Mouse (Mus musculus): ENCODE measurements around the gene Pef1. TPM values are rescaled to one million over a fixed set of nuclear protein-coding genes. Genes with fewer than 3 reads are reported as not detected.
A peak's percentile ranks its signal among the peaks of the same experiment; 100 is the strongest.

The Pef1 gene
- polyA plus RNA-seq, 1 experiment from 2014 or later = 72.0 TPM

DNA sequence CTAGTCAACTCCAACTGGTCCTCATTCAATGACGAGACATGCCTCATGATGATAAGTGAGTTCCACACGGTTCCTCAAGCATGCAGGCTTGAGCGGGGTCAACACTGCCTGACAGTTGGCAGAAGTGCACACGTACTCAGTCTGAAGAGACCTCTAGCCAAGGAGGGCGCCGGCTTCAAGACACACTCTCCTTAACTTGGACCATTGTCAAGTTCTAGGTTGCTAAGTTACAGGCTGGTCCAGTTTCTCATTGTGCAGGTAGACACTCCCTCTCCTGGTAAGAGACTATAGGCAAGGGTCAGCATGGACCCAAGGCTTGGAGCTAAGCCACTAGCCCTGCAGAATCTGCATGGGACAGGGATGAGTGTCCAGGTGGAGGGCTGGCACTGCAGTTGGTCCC lies 22.8 kb downstream of the Pef1 start:
- no peaks in the 10 kb centered on the region for H3K27me3 ChIP-seq
- H3K9me3 ChIP-seq = no peaks in the 10 kb centered on the region
- H3K36me3 ChIP-seq = peaks cover 72% of the 10 kb centered on the region
- 94% methylated on average over 6 of the region's 6 CpGs for WGBS
- ATAC-seq = no peak
- no peaks in the 10 kb centered on the region for H3K4me1 ChIP-seq (replicated peaks)
- no peak overlapping the region for H3K4me3 ChIP-seq (replicated peaks)
- H3K9ac ChIP-seq (replicated peaks) = no peak overlapping the region
- H3K4me2 ChIP-seq (replicated peaks) = no peak overlapping the region
- H3K27ac ChIP-seq = no peak overlapping the region

DNA sequence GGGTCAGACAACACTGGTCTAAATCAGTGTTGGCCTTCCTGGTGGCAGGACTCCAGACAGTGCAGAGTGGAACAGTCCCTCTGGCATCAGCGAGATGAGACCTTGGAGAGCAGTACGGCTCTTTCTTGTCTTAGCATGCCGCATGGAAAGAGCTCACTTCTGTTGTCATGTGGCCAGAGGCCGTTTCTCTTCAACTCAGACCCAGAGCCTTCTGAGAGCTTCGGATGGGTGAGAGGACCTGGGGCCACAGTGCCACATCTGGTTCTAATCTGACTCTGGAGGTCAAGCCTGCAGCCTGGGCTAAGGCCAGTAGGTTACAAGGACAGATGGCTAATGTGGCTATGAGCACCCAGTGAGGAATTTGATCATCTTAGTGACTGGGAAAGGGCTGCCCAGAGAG lies 23.6 kb downstream of the Pef1 start:
- H3K9ac ChIP-seq (replicated peaks) = no peak overlapping the region
- no peaks in the 10 kb centered on the region for H3K27me3 ChIP-seq
- H3K36me3 ChIP-seq = peaks cover 71% of the 10 kb centered on the region
- H3K4me3 ChIP-seq (replicated peaks) = no peak overlapping the region
- WGBS = 88% methylated on average over 5 of the region's 5 CpGs
- no peaks in the 10 kb centered on the region for H3K9me3 ChIP-seq
- no peak overlapping the region for H3K4me2 ChIP-seq (replicated peaks)
- no peak for ATAC-seq
- no peaks in the 10 kb centered on the region for H3K4me1 ChIP-seq (replicated peaks)
- H3K27ac ChIP-seq = no peak overlapping the region

DNA sequence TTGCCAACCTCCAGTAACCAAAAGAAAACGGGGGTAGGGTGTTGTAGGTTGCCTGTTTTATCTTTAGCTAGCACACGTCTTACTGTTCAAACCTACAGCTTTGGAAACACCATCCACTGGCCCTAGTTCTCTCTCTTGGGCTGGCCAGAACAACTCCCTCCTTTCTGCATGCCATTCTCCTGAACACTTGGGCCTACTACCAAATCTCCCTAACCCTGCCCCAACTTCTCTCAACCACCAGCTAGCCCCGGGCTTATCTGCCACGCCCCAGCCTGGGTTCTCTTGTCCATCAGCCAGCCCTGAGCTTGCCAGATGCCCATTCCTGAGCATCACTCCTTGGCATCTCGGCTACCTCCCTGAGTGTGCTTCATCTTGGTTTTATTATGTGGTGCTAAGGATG lies 26.5 kb downstream of the Pef1 start:
- H3K9me3 ChIP-seq = no peaks in the 10 kb centered on the region
- WGBS = 89% methylated on average over 5 of the region's 5 CpGs
- H3K4me3 ChIP-seq (replicated peaks) = no peak overlapping the region
- no peaks in the 10 kb centered on the region; the same call in 1 of the 2 replicates for H3K27me3 ChIP-seq
- peaks cover 41% of the 10 kb centered on the region for H3K36me3 ChIP-seq
- ATAC-seq = no peak
- no peak overlapping the region for H3K4me2 ChIP-seq (replicated peaks)
- H3K27ac ChIP-seq = no peak overlapping the region
- no peaks in the 10 kb centered on the region for H3K4me1 ChIP-seq (replicated peaks)
- H3K9ac ChIP-seq (replicated peaks) = no peak overlapping the region

GRCm38 (mm10) chr4:130130082-130130481 lies 27.7 kb downstream of the Pef1 start:
- Histone ChIP-seq H3K9me3 (no peaks in the 10 kb centered on the region), H3K9ac (replicated peaks) (no peak overlapping the region), H3K27ac (no peak overlapping the region), H3K27me3 (no peaks in the 10 kb centered on the region; the same call in 1 of the 2 replicates), H3K36me3 (peaks cover 31% of the 10 kb centered on the region), H3K4me1 (replicated peaks) (no peaks in the 10 kb centered on the region), H3K4me3 (replicated peaks) (no peak overlapping the region), H3K4me2 (replicated peaks) (no peak overlapping the region)
- WGBS = 76% methylated on average over 10 of the region's 10 CpGs
- no peak for ATAC-seq

DNA sequence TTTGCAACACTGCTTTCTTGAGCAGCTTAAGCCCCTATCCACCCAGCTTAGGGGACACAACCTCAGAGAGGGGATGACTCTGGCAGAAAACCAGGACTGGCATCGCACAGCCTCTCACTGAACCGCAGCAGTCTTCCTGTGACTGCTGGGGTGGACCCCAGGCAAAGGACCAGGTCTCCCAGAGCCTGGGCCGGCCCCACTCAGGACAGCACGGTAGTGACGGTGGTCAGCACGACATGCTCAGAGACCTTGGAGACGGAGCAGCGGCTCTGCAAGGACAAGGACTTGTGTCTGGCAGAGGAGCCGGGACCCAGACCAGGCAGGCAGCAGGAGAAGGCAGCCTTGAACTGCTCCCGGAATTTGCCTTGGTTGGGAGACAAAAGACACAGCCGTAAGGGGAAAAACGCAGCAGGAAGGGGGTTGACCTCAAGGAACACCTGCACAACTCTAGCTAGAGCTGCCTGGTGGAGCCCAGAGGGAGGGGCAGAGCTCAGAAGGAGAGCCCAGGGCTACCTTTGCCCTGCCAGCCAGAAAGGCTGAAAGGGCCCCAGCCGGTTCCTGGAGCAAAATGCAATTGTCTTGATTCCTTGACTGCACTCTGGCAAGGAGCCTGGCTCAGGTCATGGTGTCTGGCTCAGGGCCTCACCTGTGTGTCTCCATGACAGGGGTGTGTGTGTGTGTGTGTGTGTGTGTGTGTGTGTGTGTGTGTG lies 28.4 kb downstream of the Pef1 start:
- Histone ChIP-seq H3K4me2 (replicated peaks) (no peak overlapping the region), H3K9ac (replicated peaks) (no peak overlapping the region), H3K9me3 (no peaks in the 10 kb centered on the region), H3K4me1 (replicated peaks) (no peaks in the 10 kb centered on the region), H3K36me3 (peaks cover 24% of the 10 kb centered on the region), H3K4me3 (replicated peaks) (no peak overlapping the region), H3K27me3 (no peaks in the 10 kb centered on the region; the same call in 1 of the 2 replicates), H3K27ac (no peak overlapping the region)
- 55% methylated on average over 13 of the region's 13 CpGs for WGBS
- no peak for ATAC-seq

DNA sequence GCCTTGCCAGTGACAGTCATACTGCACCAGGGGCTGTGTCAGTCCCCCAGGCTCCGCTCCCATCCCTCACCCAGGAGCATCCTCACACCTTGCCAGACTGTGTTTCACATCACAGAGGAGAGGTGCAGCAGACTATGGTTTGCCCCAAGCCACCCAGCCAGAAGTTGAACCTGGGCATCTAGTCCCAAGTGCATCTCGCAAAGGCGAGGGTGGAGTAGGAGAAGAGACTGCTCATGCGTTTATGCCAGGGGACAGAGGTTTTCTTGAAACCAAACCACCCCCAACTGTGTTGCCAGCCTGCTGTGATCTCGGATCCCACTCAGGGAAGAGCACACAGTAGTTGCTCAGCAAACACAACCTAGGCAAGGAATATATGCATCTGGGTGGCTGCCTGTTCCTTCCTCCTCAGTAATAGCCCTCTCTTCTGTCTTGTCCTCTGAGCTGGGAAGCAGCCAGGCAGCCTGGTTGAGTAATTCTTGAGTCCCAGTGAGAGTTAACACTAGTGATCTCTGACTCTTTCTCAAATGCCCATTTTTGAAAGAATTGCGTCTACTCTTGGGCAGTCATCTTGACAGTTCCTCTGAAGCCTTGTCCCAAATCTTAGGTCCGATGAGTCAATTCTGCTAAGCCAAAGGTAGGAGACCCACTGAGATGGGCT lies 29.2 kb downstream of the Pef1 start:
- Histone ChIP-seq H3K27ac (no peak overlapping the region), H3K4me2 (replicated peaks) (no peak overlapping the region), H3K9ac (replicated peaks) (no peak overlapping the region), H3K27me3 (peaks cover under 1% of the 10 kb centered on the region), H3K4me3 (replicated peaks) (no peak overlapping the region), H3K4me1 (replicated peaks) (no peaks in the 10 kb centered on the region), H3K36me3 (peaks cover 16% of the 10 kb centered on the region), H3K9me3 (no peaks in the 10 kb centered on the region)
- 83% methylated on average over 7 of the region's 7 CpGs for WGBS
- no peak for ATAC-seq

DNA sequence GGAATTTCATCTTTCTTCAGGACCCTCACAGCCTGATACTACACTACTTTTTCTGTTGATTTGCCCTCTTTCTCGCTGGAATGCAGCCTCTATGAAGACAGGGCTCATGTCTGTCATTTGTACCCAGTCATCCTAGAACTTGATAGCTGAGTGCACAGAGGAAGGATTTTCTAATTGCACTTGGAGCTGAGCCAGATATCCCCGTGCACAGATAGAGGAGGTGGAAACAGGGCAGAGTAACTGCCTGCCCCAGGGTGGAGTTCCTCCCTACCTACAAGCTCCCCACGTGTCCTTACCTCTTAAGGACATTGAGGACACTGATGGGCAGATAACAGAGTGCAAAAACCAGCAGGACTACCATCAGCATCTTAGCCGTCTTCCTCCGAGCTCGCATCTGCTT lies 31.0 kb downstream of the Pef1 start:
- Histone ChIP-seq H3K9me3 (no peaks in the 10 kb centered on the region), H3K27me3 (peaks cover 17% of the 10 kb centered on the region), H3K4me1 (replicated peaks) (peaks cover 4% of the 10 kb centered on the region; the same call in 1 of the 2 replicates), H3K4me3 (replicated peaks) (no peak overlapping the region), H3K4me2 (replicated peaks) (no peak overlapping the region), H3K36me3 (no peaks in the 10 kb centered on the region), H3K27ac (no peak overlapping the region), H3K9ac (replicated peaks) (no peak overlapping the region)
- 71% methylated on average over 6 of the region's 6 CpGs for WGBS
- no peak for ATAC-seq

DNA sequence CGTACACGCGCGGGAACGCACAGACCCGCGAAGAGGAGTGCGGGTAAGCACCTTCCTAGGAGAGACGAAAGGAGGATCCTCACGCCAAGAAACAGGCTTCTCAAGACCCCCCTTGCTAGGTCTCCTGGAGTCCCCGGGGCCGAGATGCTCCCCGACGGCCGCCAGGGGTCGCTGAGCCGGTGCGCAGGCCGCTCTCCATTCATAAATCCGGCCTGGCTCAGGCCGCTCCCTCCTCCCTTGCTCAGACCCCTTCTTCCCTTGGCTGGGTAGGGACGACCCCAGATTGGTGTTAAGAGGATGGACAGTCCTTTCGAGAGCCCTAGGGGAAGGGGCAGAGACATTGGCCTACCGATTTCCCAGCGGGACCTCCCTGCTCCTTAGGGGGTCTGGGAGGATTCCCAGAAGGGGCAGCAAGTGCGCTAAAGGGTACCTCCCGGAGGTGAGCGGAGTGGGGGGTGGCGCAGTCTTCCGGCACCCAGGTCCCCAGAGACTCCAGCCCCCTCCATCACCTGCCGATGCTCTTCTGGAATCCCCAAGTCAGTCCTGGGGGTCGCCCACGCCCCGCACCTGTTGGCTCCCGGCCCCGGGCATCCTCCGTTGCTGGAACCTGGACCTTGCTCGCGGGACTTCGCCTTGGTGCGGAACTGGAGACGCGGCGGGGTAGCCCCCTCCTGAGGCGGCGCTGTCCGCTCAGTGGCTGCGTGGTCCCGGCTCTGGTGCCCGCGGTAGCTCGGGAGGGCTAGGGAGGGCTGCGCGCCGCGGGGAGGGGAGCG lies 36.3 kb downstream of the Pef1 start:
- ATAC-seq = peak; percentile 82
- peaks cover 27% of the 10 kb centered on the region for H3K4me1 ChIP-seq (replicated peaks)
- H3K9ac ChIP-seq (replicated peaks) = peak overlapping the region; percentile 61
- peaks cover 52% of the 10 kb centered on the region for H3K27me3 ChIP-seq
- H3K27ac ChIP-seq = no peak overlapping the region
- under 1% methylated on average over 45 of the region's 57 CpGs for WGBS
- H3K9me3 ChIP-seq = no peaks in the 10 kb centered on the region
- H3K36me3 ChIP-seq = no peaks in the 10 kb centered on the region
- peak overlapping the region; percentile 46 for H3K4me3 ChIP-seq (replicated peaks)
- H3K4me2 ChIP-seq (replicated peaks) = peak overlapping the region; percentile 89

- Histone ChIP-seq H3K9ac (replicated peaks) (peak within 1 kb of the TSS; percentile 61), H3K4me2 (replicated peaks) (peak within 1 kb of the TSS; percentile 89), H3K27me3 (peaks cover 52% of the 10 kb centered on the region), H3K4me3 (replicated peaks) (peak within 1 kb of the TSS; percentile 46), H3K36me3 (no peaks in the 10 kb centered on the region), H3K27ac (no peak within 1 kb of the TSS), H3K4me1 (replicated peaks) (peaks cover 27% of the 10 kb centered on the region), H3K9me3 (no peaks in the 10 kb centered on the region)
- no peak; the same call in 1 of the 2 replicates for ATAC-seq
- 0% methylated on average over 15 of the region's 15 CpGs for WGBS
These were observed 36.8 kb downstream of the Pef1 start, which contains the start of gene Hcrtr1 for GRCm38 (mm10) chr4:130139214-130139492. Gene Hcrtr1, minus strand, starts transcription at chr4:130139359.

DNA sequence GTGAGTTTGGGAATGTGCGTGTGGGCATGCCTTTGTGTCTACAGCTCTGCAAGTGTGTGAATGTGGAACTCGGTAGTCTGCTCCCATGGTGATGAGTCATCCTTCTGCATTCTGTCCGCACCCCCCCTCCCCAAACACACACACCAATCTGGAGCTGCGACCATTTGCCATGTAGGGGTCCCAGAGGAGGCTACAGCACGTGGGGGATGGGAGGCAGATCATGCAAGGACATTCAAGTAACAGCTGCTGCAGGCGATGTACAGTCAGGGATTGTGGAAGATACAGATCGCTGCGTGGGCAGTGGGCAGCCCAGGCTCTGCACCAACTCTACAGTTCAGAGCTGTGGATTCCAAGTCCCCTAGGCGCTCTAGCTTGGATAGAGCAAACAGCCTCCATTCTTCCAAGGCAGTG lies 38.6 kb downstream of the Pef1 start:
- Histone ChIP-seq H3K27me3 (peaks cover 52% of the 10 kb centered on the region), H3K4me2 (replicated peaks) (no peak overlapping the region), H3K4me1 (replicated peaks) (peaks cover 27% of the 10 kb centered on the region), H3K9ac (replicated peaks) (no peak overlapping the region), H3K27ac (peak overlapping the region; percentile 27; the same call in 1 of the 2 replicates), H3K36me3 (no peaks in the 10 kb centered on the region), H3K9me3 (no peaks in the 10 kb centered on the region), H3K4me3 (replicated peaks) (no peak overlapping the region)
- 50% methylated on average over 9 of the region's 9 CpGs for WGBS
- ATAC-seq = peak; percentile 38; the same call in 1 of the 2 replicates

DNA sequence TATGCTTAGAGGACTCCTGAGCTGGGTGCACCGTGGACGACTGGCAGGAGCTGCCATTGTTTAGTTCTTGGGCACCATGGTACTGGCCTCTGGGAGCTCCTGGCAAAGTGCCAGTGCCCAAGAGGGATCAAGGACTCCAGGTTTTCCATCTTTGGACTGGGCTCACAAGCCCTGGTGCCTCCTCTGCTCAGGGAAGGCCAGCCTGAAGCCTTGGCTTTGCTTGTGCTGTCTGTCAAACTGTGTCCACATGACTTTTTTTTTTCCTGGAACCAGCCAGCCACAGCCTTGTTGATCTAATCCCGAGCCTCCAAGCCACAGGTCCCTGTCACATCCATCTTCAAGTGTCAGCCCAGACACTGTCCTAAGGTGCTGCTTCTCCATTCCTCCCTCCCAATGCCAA lies 39.4 kb downstream of the Pef1 start:
- H3K4me1 ChIP-seq (replicated peaks) = peaks cover 27% of the 10 kb centered on the region
- H3K27ac ChIP-seq = 0 out of 2 replicates have a peak overlapping the region, but pooled peaks have one; percentile 27
- H3K27me3 ChIP-seq = peaks cover 49% of the 10 kb centered on the region
- WGBS = 62% methylated on average over 3 of the region's 3 CpGs
- no peak for ATAC-seq
- no peak overlapping the region for H3K4me2 ChIP-seq (replicated peaks)
- no peaks in the 10 kb centered on the region for H3K36me3 ChIP-seq
- no peaks in the 10 kb centered on the region for H3K9me3 ChIP-seq
- no peak overlapping the region for H3K4me3 ChIP-seq (replicated peaks)
- no peak overlapping the region for H3K9ac ChIP-seq (replicated peaks)

DNA sequence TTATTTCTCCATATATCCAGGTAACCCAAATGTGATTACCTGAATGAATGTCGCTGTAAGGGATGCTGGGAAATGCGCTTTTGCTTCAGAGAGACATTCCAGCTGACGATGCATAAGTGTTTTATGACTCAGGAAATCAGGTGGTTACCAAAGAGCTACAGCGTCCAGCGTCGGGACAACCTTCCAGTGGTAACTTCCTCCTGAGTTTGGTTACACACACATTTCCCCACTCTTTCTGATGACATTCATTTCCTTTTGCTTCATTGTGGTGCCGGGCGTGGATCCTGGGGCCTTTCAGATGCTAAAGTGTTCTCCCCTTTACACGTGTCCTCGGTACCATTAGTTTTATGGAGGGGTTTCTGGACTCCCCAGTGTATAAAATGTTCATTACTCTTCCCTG lies 46.0 kb downstream of the Pef1 start:
- H3K27ac ChIP-seq = no peak overlapping the region
- no peak overlapping the region for H3K4me3 ChIP-seq (replicated peaks)
- H3K9me3 ChIP-seq = no peaks in the 10 kb centered on the region
- 91% methylated on average over 10 of the region's 10 CpGs for WGBS
- H3K9ac ChIP-seq (replicated peaks) = no peak overlapping the region
- ATAC-seq = no peak
- no peak overlapping the region for H3K4me2 ChIP-seq (replicated peaks)
- no peaks in the 10 kb centered on the region for H3K4me1 ChIP-seq (replicated peaks)
- H3K27me3 ChIP-seq = peaks cover 13% of the 10 kb centered on the region; the same call in 1 of the 2 replicates
- H3K36me3 ChIP-seq = no peaks in the 10 kb centered on the region
